Mouse (Mus musculus): ENCODE measurements around the gene Ifna1. TPM values are rescaled to one million over a fixed set of nuclear protein-coding genes. Genes with fewer than 3 reads are reported as not detected.
"Not testable (repeated sequence)": the region's sequence is repeated elsewhere in the genome, so short reads cannot be mapped to it uniquely, and the experiment has no call there.

Ifna1 gene
- polyA plus RNA-seq, 1 experiment from 2014 or later, result not detected

DNA sequence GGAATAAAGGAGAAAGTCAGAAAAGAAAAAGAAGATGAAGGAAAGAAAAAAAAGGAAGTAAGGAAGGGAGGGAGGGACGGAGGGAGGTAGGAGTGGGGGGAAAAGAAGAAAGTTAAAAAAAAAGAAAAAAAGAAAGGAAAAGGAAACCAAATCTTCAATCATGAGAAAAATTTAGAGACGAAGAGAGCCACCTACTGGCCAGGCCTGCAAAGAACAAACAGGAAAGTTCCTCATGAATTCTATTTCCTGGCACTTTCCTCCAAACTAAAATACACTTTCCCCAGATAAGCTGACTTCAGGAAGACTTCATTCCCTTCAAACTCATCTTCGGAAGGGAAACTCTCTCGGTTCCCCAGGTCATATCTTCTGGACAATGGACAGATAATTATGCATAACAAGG lies 19.4 kb upstream of the Ifna1 start:
- Histone ChIP-seq H3K4me1 (replicated peaks; ENCODE audit: control insufficient read depth, insufficient read depth, low read length) (no peaks in the 10 kb centered on the region), H3K4me3 (ENCODE audit: low read depth, low read length) (no peak overlapping the region), H3K27me3 (replicated peaks; ENCODE audit: control insufficient read depth, insufficient read depth, low read length) (no peaks in the 10 kb centered on the region), H3K9me3 (ENCODE audit: control insufficient read depth) (no peaks in the 10 kb centered on the region), H3K4me2 (replicated peaks; ENCODE audit: low read depth) (no peak overlapping the region), H3K9ac (ENCODE audit: low read depth, low read length) (no peak overlapping the region), H3K36me3 (ENCODE audit: control insufficient read depth, insufficient read depth) (no peaks in the 10 kb centered on the region), H3K27ac (ENCODE audit: low read depth, low read length) (no peak overlapping the region)
- 34% methylated on average over 4 of the region's 4 CpGs for WGBS
- TF ChIP-seq CTCF (IDR thresholded peaks at IDR 0.05; ENCODE audit: low read depth), result peak; percentile 58
- no peak for ATAC-seq

GRCm38 (mm10) chr4:88835225-88835624 lies 14.7 kb upstream of the Ifna1 start, which contains the start of gene Ifna5:
Gene Ifna5 (plus strand): TSS chr4:88835525.
- 67% methylated on average over 1 of the region's 1 CpGs for WGBS
- H3K4me2 ChIP-seq (replicated peaks; ENCODE audit: low read depth); H3K4me1 ChIP-seq (replicated peaks; ENCODE audit: control insufficient read depth, insufficient read depth, low read length); H3K27me3 ChIP-seq (replicated peaks; ENCODE audit: control insufficient read depth, insufficient read depth, low read length); H3K9me3 ChIP-seq (ENCODE audit: control insufficient read depth); H3K9ac ChIP-seq (ENCODE audit: low read depth, low read length); H3K27ac ChIP-seq (ENCODE audit: low read depth, low read length); H3K36me3 ChIP-seq (ENCODE audit: control insufficient read depth, insufficient read depth); H3K4me3 ChIP-seq (ENCODE audit: low read depth, low read length); ATAC-seq: not testable (repeated sequence)

DNA sequence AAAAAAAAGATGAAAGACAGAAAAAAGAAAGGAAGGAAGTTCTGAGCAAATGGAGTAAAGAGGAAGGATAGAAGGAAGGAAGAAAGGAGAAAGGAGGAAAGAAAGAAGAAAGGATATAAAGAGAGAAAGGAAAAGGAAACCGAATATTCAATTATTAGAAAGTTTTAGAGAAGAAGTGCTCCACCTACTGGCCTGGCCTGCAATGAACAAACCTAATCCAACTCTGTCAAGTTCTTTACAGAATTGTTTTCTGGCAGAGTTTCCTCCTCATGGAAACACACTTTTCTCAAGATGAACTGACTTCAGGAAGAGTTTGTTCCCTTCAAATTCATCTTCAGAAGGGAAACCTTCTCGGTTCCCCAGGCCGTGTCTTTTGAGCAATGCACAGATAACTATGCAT lies 11.1 kb upstream of the Ifna1 start:
- H3K4me2 ChIP-seq (replicated peaks; ENCODE audit: low read depth), result no peak overlapping the region
- ATAC-seq, result no peak
- no peaks in the 10 kb centered on the region for H3K9me3 ChIP-seq (ENCODE audit: control insufficient read depth)
- no peaks in the 10 kb centered on the region for H3K4me1 ChIP-seq (replicated peaks; ENCODE audit: control insufficient read depth, insufficient read depth, low read length)
- no peak overlapping the region for H3K9ac ChIP-seq (ENCODE audit: low read depth, low read length)
- no peaks in the 10 kb centered on the region for H3K36me3 ChIP-seq (ENCODE audit: control insufficient read depth, insufficient read depth)
- no peaks in the 10 kb centered on the region; the same call in 1 of the 2 replicates for H3K27me3 ChIP-seq (replicated peaks; ENCODE audit: control insufficient read depth, insufficient read depth, low read length)
- no peak overlapping the region for H3K27ac ChIP-seq (ENCODE audit: low read depth, low read length)
- no peak overlapping the region for H3K4me3 ChIP-seq (ENCODE audit: low read depth, low read length)
- peak; percentile 64 for TF ChIP-seq CTCF (IDR thresholded peaks at IDR 0.05; ENCODE audit: low read depth)
- 37% methylated on average over 3 of the region's 3 CpGs for WGBS

- Histone ChIP-seq H3K9me3 (ENCODE audit: control insufficient read depth) (no peaks in the 10 kb centered on the region), H3K27ac (ENCODE audit: low read depth, low read length) (no peak overlapping the region), H3K27me3 (replicated peaks; ENCODE audit: control insufficient read depth, insufficient read depth, low read length) (no peaks in the 10 kb centered on the region; the same call in 1 of the 2 replicates), H3K4me1 (replicated peaks; ENCODE audit: control insufficient read depth, insufficient read depth, low read length) (no peaks in the 10 kb centered on the region), H3K9ac (ENCODE audit: low read depth, low read length) (no peak overlapping the region), H3K4me3 (ENCODE audit: low read depth, low read length) (no peak overlapping the region), H3K4me2 (replicated peaks; ENCODE audit: low read depth) (no peak overlapping the region), H3K36me3 (ENCODE audit: control insufficient read depth, insufficient read depth) (no peaks in the 10 kb centered on the region)
- no peak for ATAC-seq
- TF ChIP-seq CTCF (IDR thresholded peaks at IDR 0.05; ENCODE audit: low read depth), result no peak
- WGBS, result 70% methylated on average over 3 of the region's 3 CpGs
These were observed 9.8 kb upstream of the Ifna1 start for GRCm38 (mm10) chr4:88840058-88840457.

GRCm38 (mm10) chr4:88841438-88841911 lies 8.4 kb upstream of the Ifna1 start, which contains the start of gene Ifna4:
Gene Ifna4 (plus strand): TSS chr4:88841861.
- H3K9ac ChIP-seq (ENCODE audit: low read depth, low read length), result no peak within 1 kb of the TSS
- no peaks in the 10 kb centered on the region for H3K36me3 ChIP-seq (ENCODE audit: control insufficient read depth, insufficient read depth)
- no peaks in the 10 kb centered on the region for H3K4me1 ChIP-seq (replicated peaks; ENCODE audit: control insufficient read depth, insufficient read depth, low read length)
- 61% methylated on average over 2 of the region's 2 CpGs for WGBS
- H3K4me3 ChIP-seq (ENCODE audit: low read depth, low read length), result no peak within 1 kb of the TSS
- no peak within 1 kb of the TSS for H3K4me2 ChIP-seq (replicated peaks; ENCODE audit: low read depth)
- ATAC-seq, result no peak
- no peaks in the 10 kb centered on the region for H3K9me3 ChIP-seq (ENCODE audit: control insufficient read depth)
- H3K27me3 ChIP-seq (replicated peaks; ENCODE audit: control insufficient read depth, insufficient read depth, low read length), result no peaks in the 10 kb centered on the region; the same call in 1 of the 2 replicates
- no peak for TF ChIP-seq CTCF (IDR thresholded peaks at IDR 0.05; ENCODE audit: low read depth)
- no peak within 1 kb of the TSS for H3K27ac ChIP-seq (ENCODE audit: low read depth, low read length)

GRCm38 (mm10) chr4:88845334-88845733 lies 4.6 kb upstream of the Ifna1 start:
- Histone ChIP-seq H3K9ac (ENCODE audit: low read depth, low read length) (no peak overlapping the region), H3K4me1 (replicated peaks; ENCODE audit: control insufficient read depth, insufficient read depth, low read length) (no peaks in the 10 kb centered on the region), H3K9me3 (ENCODE audit: control insufficient read depth) (no peaks in the 10 kb centered on the region), H3K4me2 (replicated peaks; ENCODE audit: low read depth) (no peak overlapping the region), H3K27me3 (replicated peaks; ENCODE audit: control insufficient read depth, insufficient read depth, low read length) (no peaks in the 10 kb centered on the region; the same call in 1 of the 2 replicates), H3K36me3 (ENCODE audit: control insufficient read depth, insufficient read depth) (no peaks in the 10 kb centered on the region), H3K4me3 (ENCODE audit: low read depth, low read length) (no peak overlapping the region), H3K27ac (ENCODE audit: low read depth, low read length) (no peak overlapping the region)
- 43% methylated on average over 2 of the region's 2 CpGs for WGBS
- peak; percentile 43 for TF ChIP-seq CTCF (IDR thresholded peaks at IDR 0.05; ENCODE audit: low read depth)
- ATAC-seq, result no peak
